Mouse (Mus musculus) ZHBTc4 (cell line): Measurements from ENCODE around the gene Crlf3.
A peak's percentile ranks its signal among the peaks of the same experiment; 100 is the strongest.
"Not testable (repeated sequence)": the region's sequence is repeated elsewhere in the genome, so short reads cannot be mapped to it uniquely, and the experiment has no call there.

Experiments used
- DNase-seq: peaks from one replicate; pipeline ENCODE4 v3.0.0-alpha.2; 2011; ENCODE audit warnings: low read depth, low spot score

Crlf3 gene

GRCm38 (mm10) chr11:80067558-80067957, 13.2 kb downstream of the Crlf3 start:
- DNase-seq = no peak

- DNase-seq = not testable (repeated sequence)
Observed at GRCm38 (mm10) chr11:80066373-80066772, 14.4 kb downstream of the Crlf3 start.

- no peak for DNase-seq
Observed at GRCm38 (mm10) chr11:80062159-80062558, 18.6 kb downstream of the Crlf3 start.

- DNase-seq = no peak
Observed at GRCm38 (mm10) chr11:80056141-80056540, 24.6 kb downstream of the Crlf3 start.

GRCm38 (mm10) chr11:80054659-80055058, 26.1 kb downstream of the Crlf3 start:
- no peak for DNase-seq

GRCm38 (mm10) chr11:80053171-80053570, 27.6 kb downstream of the Crlf3 start:
- DNase-seq = no peak

- no peak for DNase-seq
Observed at GRCm38 (mm10) chr11:80052456-80052855, 28.3 kb downstream of the Crlf3 start.

- no peak for DNase-seq
Observed at GRCm38 (mm10) chr11:80050088-80050487, 30.7 kb downstream of the Crlf3 start.

- no peak for DNase-seq
Observed at GRCm38 (mm10) chr11:80046856-80047255, 33.9 kb downstream of the Crlf3 start.

GRCm38 (mm10) chr11:80043419-80043817, 37.4 kb downstream of the Crlf3 start:
- no peak for DNase-seq

GRCm38 (mm10) chr11:80042615-80043418, 38.0 kb downstream of the Crlf3 start:
- peak; percentile 78 for DNase-seq

- no peak for DNase-seq
Observed at GRCm38 (mm10) chr11:80037495-80037894, 43.3 kb downstream of the Crlf3 start.

GRCm38 (mm10) chr11:80021306-80021705, 59.5 kb downstream of the Crlf3 start:
- DNase-seq = peak; percentile 42

- DNase-seq = no peak
Observed at GRCm38 (mm10) chr11:80019792-80020191, 61.0 kb downstream of the Crlf3 start.

- not testable (repeated sequence) for DNase-seq
Observed at GRCm38 (mm10) chr11:80016533-80016932, 64.3 kb downstream of the Crlf3 start.
